Mouse (Mus musculus): ENCODE results near the gene Psmg3. TPM values are rescaled to one million over a fixed set of nuclear protein-coding genes. Genes with fewer than 3 reads are reported as not detected.

Psmg3 gene
- 20.4 and 28.7 TPM in 2 replicates for total RNA-seq (2014; rRNA removed)
- polyA plus RNA-seq (2015; fragmentation: Nextera tagmentation; extraction: Ambion mirVana) = 61.0 and 65.9 TPM in 2 replicates

DNA sequence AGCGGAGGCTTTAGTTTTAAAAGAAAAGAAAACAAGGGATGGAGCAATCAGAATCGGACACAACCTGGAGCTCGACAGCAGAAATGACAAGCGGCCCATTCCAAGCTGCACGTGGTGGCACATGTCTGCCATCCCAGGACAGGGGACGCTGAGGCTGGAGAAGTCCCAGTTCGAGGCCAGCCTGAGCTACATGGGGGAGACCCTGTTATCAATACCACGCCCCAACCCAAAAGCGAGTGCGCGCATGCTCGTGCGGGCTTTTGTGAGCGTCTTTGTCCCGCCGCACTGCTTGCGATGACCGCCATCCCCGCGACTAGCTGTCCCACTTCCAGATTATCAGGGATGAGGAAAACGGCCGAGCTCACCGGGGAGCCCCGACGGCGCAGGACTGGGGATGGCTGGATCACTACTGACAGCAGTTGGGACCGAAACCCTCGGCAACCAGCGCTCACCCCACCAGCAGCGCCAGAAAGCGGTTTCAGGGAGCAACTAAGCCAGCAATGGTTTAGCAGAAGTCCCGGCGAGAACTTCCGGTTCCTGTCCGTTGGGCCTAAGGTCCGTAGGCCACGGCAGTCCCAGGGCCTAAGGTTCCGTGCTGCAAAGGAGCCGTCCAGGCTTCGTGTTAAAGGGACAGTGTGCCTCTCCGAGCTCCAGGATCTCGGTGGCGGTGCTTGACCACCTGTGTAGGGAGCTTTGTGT lies at the start of gene Psmg3, which contains the start of gene Gm26938:
Gene Psmg3 (minus strand): TSS at position 529 of the 699 bp plus-strand sequence.
Gene Gm26938 (minus strand): TSS at position 51 of the 699 bp plus-strand sequence.
- H3K27me3 ChIP-seq (ENCODE audit: insufficient read depth, low read length) = no peaks in the 10 kb centered on the region
- H3K9ac ChIP-seq (replicated peaks; ENCODE audit: low read length, poor library complexity, severe bottlenecking) = peak within 1 kb of the TSS; percentile 88
- peaks cover 22% of the 10 kb centered on the region for H3K36me3 ChIP-seq (ENCODE audit: insufficient read depth, low read length)
- H3K9me3 ChIP-seq (ENCODE audit: low read length) = no peaks in the 10 kb centered on the region
- DNase-seq (ENCODE audit: low spot score) (peak; percentile 93), ATAC-seq (ENCODE audit: low FRiP score) (peak; percentile 83)
- 0 out of 2 replicates have a peak, but pooled peaks have one; percentile 2 for TF ChIP-seq CTCF (IDR thresholded peaks at IDR 0.05)
- H3K4me3 ChIP-seq (ENCODE audit: low read depth, low read length) = peak within 1 kb of the TSS; percentile 86
- peak within 1 kb of the TSS; percentile 95 for H3K4me2 ChIP-seq (ENCODE audit: low read depth, low read length, poor library complexity, severe bottlenecking)
- under 1% methylated on average over 43 of the region's 43 CpGs for WGBS
- peak within 1 kb of the TSS; percentile 76 for H3K27ac ChIP-seq (ENCODE audit: low read depth, low read length)
- peaks cover 10% of the 10 kb centered on the region; the same call in 1 of the 2 replicates for H3K4me1 ChIP-seq (ENCODE audit: insufficient read depth, low read length)

DNA sequence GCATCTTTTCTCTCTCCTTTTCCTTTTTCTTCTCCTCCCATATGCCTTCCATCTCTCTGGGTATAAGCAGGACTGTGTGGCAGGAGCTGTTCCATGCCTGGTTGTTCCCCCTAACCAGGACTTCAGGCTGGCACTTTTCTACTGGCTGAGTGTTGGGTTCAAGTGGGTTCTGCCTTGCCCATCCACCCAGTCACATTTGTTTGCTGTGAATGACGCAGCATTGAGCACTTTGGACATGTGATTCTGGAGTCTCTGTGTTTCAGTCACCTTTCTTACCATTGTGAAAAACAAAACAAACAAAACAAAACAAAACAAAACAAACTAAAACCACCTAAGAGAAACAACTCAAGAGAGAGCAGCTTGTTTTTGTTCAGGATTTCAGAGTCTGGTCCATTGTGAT lies 44.8 kb upstream of the Psmg3 start:
- Histone ChIP-seq H3K9ac (replicated peaks; ENCODE audit: low read length, poor library complexity, severe bottlenecking) (no peak overlapping the region), H3K27me3 (ENCODE audit: insufficient read depth, low read length) (no peaks in the 10 kb centered on the region)
- 88% methylated on average over 1 of the region's 1 CpGs for WGBS

DNA sequence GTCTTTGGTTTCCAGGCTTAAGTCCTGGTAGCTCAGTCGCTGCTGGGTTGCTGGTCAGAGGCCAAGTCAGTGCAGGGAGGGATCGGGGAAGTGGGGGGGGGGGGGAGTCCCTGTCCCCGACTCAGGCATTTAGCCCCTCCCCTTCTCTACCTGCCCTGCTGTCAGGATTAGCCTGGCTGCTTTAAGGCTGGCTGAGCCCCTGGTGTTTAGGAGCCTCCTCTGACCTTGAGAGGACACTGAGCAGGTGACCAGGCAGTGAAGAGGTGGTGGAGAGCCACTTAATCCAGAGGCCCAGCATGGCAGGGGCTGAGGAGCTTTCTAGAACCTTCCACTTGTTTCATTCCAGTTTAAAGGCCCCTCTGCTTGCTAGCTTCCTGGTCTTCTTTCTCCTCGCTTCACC lies 44.2 kb upstream of the Psmg3 start:
- WGBS = 11% methylated on average over 4 of the region's 4 CpGs
- no peak overlapping the region for H3K27ac ChIP-seq (ENCODE audit: low read depth, low read length)

More for the DNA sequence above, 44.8 kb upstream of the Psmg3 start:
- H3K36me3 ChIP-seq (ENCODE audit: insufficient read depth, low read length) = no peaks in the 10 kb centered on the region
- ATAC-seq (ENCODE audit: low FRiP score) (no peak), DNase-seq (ENCODE audit: low spot score) (no peak)
- no peak for TF ChIP-seq CTCF (IDR thresholded peaks at IDR 0.05)
- no peak overlapping the region for H3K4me3 ChIP-seq (ENCODE audit: low read depth, low read length)
- no peaks in the 10 kb centered on the region for H3K9me3 ChIP-seq (ENCODE audit: low read length)
- H3K4me1 ChIP-seq (ENCODE audit: insufficient read depth, low read length) = no peaks in the 10 kb centered on the region
- no peak overlapping the region for H3K27ac ChIP-seq (ENCODE audit: low read depth, low read length)
- H3K4me2 ChIP-seq (ENCODE audit: low read depth, low read length, poor library complexity, severe bottlenecking) = no peak overlapping the region

DNA sequence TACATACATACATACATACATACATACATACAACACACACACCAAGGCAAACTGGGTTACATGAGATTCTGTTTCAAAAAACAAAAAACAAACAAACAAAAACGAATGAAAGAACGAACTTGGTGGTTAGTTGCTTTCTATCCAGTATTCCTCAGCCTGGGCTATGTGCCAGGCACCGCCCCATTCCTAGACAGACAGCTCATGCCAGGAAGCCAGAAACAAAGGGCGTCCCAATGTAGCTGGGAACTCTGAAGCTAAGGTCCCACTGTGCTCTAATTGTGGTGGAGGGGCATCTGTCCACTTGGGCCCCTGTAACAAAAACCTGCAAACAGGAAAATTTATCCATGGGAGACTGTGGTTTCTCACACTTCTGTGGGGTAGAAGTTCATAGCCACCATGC lies 36.1 kb upstream of the Psmg3 start:
- H3K4me3 ChIP-seq (ENCODE audit: low read depth, low read length) = no peak overlapping the region
- no peak overlapping the region for H3K9ac ChIP-seq (replicated peaks; ENCODE audit: low read length, poor library complexity, severe bottlenecking)
- no peak overlapping the region for H3K27ac ChIP-seq (ENCODE audit: low read depth, low read length)
- no peaks in the 10 kb centered on the region for H3K27me3 ChIP-seq (ENCODE audit: insufficient read depth, low read length)
- no peak for TF ChIP-seq CTCF (IDR thresholded peaks at IDR 0.05)
- no peaks in the 10 kb centered on the region for H3K9me3 ChIP-seq (ENCODE audit: low read length)
- ATAC-seq (ENCODE audit: low FRiP score) (no peak), DNase-seq (ENCODE audit: low spot score) (peak; percentile 75)
- no peak overlapping the region for H3K4me2 ChIP-seq (ENCODE audit: low read depth, low read length, poor library complexity, severe bottlenecking)
- 51% methylated on average over 4 of the region's 4 CpGs for WGBS
- H3K36me3 ChIP-seq (ENCODE audit: insufficient read depth, low read length) = no peaks in the 10 kb centered on the region
- H3K4me1 ChIP-seq (ENCODE audit: insufficient read depth, low read length) = no peaks in the 10 kb centered on the region

More for the DNA sequence above, 44.2 kb upstream of the Psmg3 start:
- Histone ChIP-seq H3K36me3 (ENCODE audit: insufficient read depth, low read length) (no peaks in the 10 kb centered on the region), H3K9ac (replicated peaks; ENCODE audit: low read length, poor library complexity, severe bottlenecking) (no peak overlapping the region), H3K4me3 (ENCODE audit: low read depth, low read length) (no peak overlapping the region), H3K9me3 (ENCODE audit: low read length) (no peaks in the 10 kb centered on the region), H3K4me2 (ENCODE audit: low read depth, low read length, poor library complexity, severe bottlenecking) (no peak overlapping the region), H3K27me3 (ENCODE audit: insufficient read depth, low read length) (no peaks in the 10 kb centered on the region), H3K4me1 (ENCODE audit: insufficient read depth, low read length) (no peaks in the 10 kb centered on the region)
- DNase-seq (ENCODE audit: low spot score) (no peak), ATAC-seq (ENCODE audit: low FRiP score) (no peak)
- no peak for TF ChIP-seq CTCF (IDR thresholded peaks at IDR 0.05)

DNA sequence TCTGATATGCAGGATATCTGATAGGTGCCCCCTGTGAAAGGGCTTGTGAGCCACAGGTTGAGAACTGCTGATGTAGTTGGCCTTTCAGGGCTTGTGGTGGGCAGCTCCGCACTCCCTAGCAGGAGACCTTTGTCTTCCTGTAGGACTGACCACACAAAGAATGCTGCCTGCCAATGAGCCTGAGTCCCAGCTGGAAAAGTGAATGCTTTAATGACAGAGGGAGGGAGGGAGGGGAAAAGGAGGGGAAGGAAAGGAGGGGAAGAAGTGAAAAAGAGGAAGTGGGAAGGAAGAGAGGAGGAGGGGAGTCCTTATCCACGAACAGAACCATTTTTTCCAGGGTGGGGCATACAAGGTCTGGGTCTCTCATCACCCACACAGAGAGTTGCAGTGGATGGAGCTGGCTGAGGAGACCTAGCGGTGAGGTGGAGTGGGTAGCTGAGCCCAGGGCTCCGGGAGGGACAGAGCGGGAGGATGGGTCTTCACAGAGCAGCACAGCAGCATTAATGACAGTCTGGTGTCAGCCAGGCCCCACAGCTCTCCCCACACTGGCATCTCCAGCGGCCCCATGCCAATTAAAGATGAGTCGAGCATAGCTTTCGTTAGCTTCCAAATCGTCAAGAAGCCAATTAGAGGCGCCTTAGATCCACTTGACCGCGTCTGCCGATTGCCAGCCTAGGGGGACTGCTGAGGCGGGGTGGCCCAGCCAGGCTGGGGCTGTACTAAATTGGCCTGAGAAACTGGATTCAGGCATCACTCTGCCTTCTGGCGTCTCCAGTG lies 33.8 kb upstream of the Psmg3 start:
- 18% methylated on average over 15 of the region's 15 CpGs for WGBS
- no peak overlapping the region for H3K27ac ChIP-seq (ENCODE audit: low read depth, low read length)
- H3K9me3 ChIP-seq (ENCODE audit: low read length) = no peaks in the 10 kb centered on the region
- ATAC-seq (ENCODE audit: low FRiP score) (peak; percentile 49; the same call in 1 of the 2 replicates), DNase-seq (ENCODE audit: low spot score) (peak; percentile 75)
- H3K27me3 ChIP-seq (ENCODE audit: insufficient read depth, low read length) = no peaks in the 10 kb centered on the region
- H3K36me3 ChIP-seq (ENCODE audit: insufficient read depth, low read length) = no peaks in the 10 kb centered on the region
- no peak overlapping the region for H3K4me3 ChIP-seq (ENCODE audit: low read depth, low read length)
- TF ChIP-seq CTCF (IDR thresholded peaks at IDR 0.05) = no peak
- H3K4me1 ChIP-seq (ENCODE audit: insufficient read depth, low read length) = no peaks in the 10 kb centered on the region
- no peak overlapping the region; the same call in 1 of the 2 replicates for H3K9ac ChIP-seq (replicated peaks; ENCODE audit: low read length, poor library complexity, severe bottlenecking)
- no peak overlapping the region for H3K4me2 ChIP-seq (ENCODE audit: low read depth, low read length, poor library complexity, severe bottlenecking)

Data from midbrain, postnatal 0 days (tissue).